Mouse (Mus musculus) MEL (cell line): ENCODE results near the gene Ikbkg.

Source experiments
- CHD1 ChIP-seq: IDR thresholded peaks from 2 replicates; pipeline ENCODE4 v1.6.1; 2012; ENCODE audit warnings: low read depth, mild to moderate bottlenecking, inconsistent platforms, low read length, improper control_type of control experiment
- CHD2 ChIP-seq: IDR thresholded peaks from 2 replicates; pipeline ENCODE4 v1.6.1; 2011; ENCODE audit warnings: low read length, improper control_type of control experiment
- CTCF ChIP-seq, 3 experiments: IDR thresholded peaks in 2 of 3; conservative IDR thresholded peaks in 1 of 3; 2 replicates each; pipeline ENCODE4 v1.5.1; 2011 to 2012; ENCODE audit warnings: low read length in 3 of 3, low read depth in 2 of 3, mild to moderate bottlenecking in 2 of 3, improper control_type of control experiment in 1 of 3, inconsistent platforms in 1 of 3, mixed read lengths in 1 of 3, moderate library complexity in 1 of 3; ENCODE audit not compliant: control insufficient read depth in 1 of 3, insufficient read depth in 1 of 3, poor library complexity in 1 of 3, severe bottlenecking in 1 of 3
- E2F4 ChIP-seq: IDR thresholded peaks from 2 replicates; pipeline ENCODE4 v1.6.1; 2011; ENCODE audit warnings: low read depth, low read length, improper control_type of control experiment, borderline replicate concordance
- EP300 ChIP-seq, 2 experiments: IDR thresholded peaks; 2 replicates each; pipeline ENCODE4 v1.6.1; 2011; ENCODE audit warnings: improper control_type of control experiment in 2 of 2, low read length in 2 of 2, low read depth in 1 of 2, mild to moderate bottlenecking in 1 of 2
- JUND ChIP-seq: IDR thresholded peaks from 2 replicates; pipeline ENCODE4 v1.6.1; 2011; ENCODE audit warnings: low read depth, mild to moderate bottlenecking, improper control_type of control experiment, low read length
- KAT2A ChIP-seq: conservative IDR thresholded peaks from 2 replicates; pipeline ENCODE4 v1.6.1; 2012; ENCODE audit warnings: low read depth, low read length, improper control_type of control experiment, inconsistent platforms
- MAX ChIP-seq: IDR thresholded peaks from 2 replicates; pipeline ENCODE4 v1.6.1; 2011; ENCODE audit warnings: low read length, improper control_type of control experiment
- MEF2A ChIP-seq: IDR thresholded peaks from 2 replicates; pipeline ENCODE4 v1.6.1; 2014; ENCODE audit warnings: low read depth, mild to moderate bottlenecking, inconsistent platforms, low read length, improper control_type of control experiment; ENCODE audit not compliant: poor library complexity, insufficient replicate concordance, severe bottlenecking; ENCODE audit errors: extremely low read depth
- NRF1 ChIP-seq: IDR thresholded peaks from 2 replicates; pipeline ENCODE4 v1.6.1; 2014; ENCODE audit warnings: low read depth, mild to moderate bottlenecking, inconsistent platforms, low read length, improper control_type of control experiment, moderate library complexity; ENCODE audit not compliant: poor library complexity, insufficient read depth, severe bottlenecking
- POLR2A ChIP-seq, 2 experiments: IDR thresholded peaks; 2 replicates each; pipeline ENCODE4 v1.6.1; 2011 to 2012; ENCODE audit warnings: low read length in 2 of 2, mild to moderate bottlenecking in 2 of 2, control low read depth in 1 of 2, improper control_type of control experiment in 1 of 2, low read depth in 1 of 2, moderate library complexity in 1 of 2; ENCODE audit not compliant: control insufficient read depth in 1 of 2, insufficient read depth in 1 of 2, poor library complexity in 1 of 2
- TAL1 ChIP-seq: IDR thresholded peaks from 2 replicates; pipeline ENCODE4 v1.6.1; 2012; ENCODE audit warnings: mild to moderate bottlenecking, inconsistent platforms, low read length, moderate library complexity, mixed read lengths

GRCm38 (mm10) chrX:74429290-74429821 is 36.3 kb downstream of the Ikbkg start:
- TF ChIP-seq MEF2A = no peak
- TF ChIP-seq NRF1 = no peak
- no peak for TF ChIP-seq CTCF (IDR thresholded peaks at IDR 0.05 in 2 of 3, conservative IDR thresholded peaks at IDR 0.05 in 1 of 3; ENCODE audit: control insufficient read depth in 1 of 3, insufficient read depth in 1 of 3, low read depth in 2 of 3, low read length in 3 of 3, poor library complexity in 1 of 3, severe bottlenecking in 1 of 3)
- no peak; the same call in 1 of the 2 replicates for TF ChIP-seq CHD1
- no peak for TF ChIP-seq JUND
- TF ChIP-seq CHD2 = no peak
- TF ChIP-seq MAX = 0 out of 2 replicates have a peak, but pooled peaks have one; percentile 18
- peak in 1 of 2 experiments; percentile 65; a peak in 1 of 4 replicates for TF ChIP-seq POLR2A (IDR thresholded peaks at IDR 0.05; ENCODE audit: control insufficient read depth in 1 of 2, insufficient read depth in 1 of 2, low read depth in 1 of 2, low read length in 2 of 2, poor library complexity in 1 of 2)
- no peak; the same call in 1 of the 2 replicates for TF ChIP-seq E2F4
- TF ChIP-seq TAL1 = no peak
- peak; percentile 61; the same call in 1 of the 2 replicates for TF ChIP-seq KAT2A
- TF ChIP-seq EP300 (IDR thresholded peaks at IDR 0.05; ENCODE audit: low read depth in 1 of 2, low read length in 2 of 2) = no peak
